Mouse (Mus musculus): Measurements from ENCODE around the gene Alppl2.

Alppl2 gene

GRCm38 (mm10) chr1:87041814-87042438 is 47.8 kb downstream of the Alppl2 start:
- peak; percentile 74 for DNase-seq

DNA sequence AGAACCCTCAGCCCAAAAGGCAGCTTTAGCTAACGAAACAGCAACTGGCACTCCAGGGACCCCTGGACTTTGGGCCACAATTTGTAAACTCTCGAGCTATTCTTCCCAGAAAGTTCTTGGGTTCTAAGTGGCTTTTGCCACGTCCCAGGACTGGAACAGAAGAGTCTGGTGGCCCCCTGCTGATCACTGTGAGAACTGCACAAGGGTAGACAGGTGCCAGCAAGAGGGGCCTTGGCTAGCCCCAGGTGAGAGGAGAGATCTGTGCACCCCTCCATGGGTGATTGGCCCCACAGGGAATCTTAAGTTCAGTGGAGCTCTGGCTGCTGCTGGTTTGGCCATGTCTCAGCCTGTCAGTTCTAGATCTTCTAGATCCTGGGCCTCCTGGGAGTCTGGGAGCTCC is 48.6 kb downstream of the Alppl2 start:
- DNase-seq, result no peak

GRCm38 (mm10) chr1:87038477-87039070 is 51.2 kb downstream of the Alppl2 start:
- DNase-seq, result no peak

All from cerebellum, adult 9-10 months (tissue).